Comparison of ENCODE assay signal across 21 mouse cellular contexts in the genomic region with DNA sequence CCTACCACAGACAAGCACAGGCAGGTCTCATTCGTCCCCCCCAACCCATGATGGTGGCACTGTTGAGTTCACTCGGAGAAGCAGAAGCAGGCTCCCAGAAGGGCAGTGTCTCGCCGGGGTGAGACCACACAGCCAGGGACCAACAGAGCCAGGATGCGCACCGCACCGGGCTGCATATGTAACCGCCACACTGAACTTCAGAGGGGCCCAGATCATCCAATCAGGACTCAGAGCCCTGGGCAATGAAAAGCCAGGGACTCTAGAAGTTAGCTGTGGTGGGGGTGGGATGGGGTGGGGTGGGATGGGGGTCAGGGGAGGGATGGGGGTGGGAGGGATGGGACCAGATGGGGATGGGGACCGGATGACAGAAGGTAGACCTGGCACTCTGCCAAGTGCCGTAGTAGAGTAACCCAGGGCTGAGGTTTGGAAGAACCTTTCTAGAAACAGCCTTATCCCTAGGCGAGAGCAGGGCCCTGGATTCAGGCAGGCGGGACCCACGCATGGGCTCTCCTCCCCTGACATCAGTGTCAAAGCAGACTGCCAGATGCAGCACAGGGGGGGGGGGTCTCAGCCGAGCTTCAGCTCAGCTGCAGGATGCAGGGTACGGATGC. TPM values are rescaled to one million over a fixed set of nuclear protein-coding genes. Genes with fewer than 3 reads are reported as not detected.
DNase-seq lines count a peak whose midpoint lies in the region; ATAC-seq and TF ChIP-seq lines count a peak whose summit lies in the region.
"Had no signal": no experiment of that assay in that cellular context is flagged by ENCODE, and none has a peak within 500 bp of the region (broad histone marks: within the 10 kb centered on the region; RNA-seq: fewer than 3 reads in every experiment).

No protein-coding gene starts in this region.

- WGBS in hindbrain, embryonic 10.5 days = 72% methylated on average over 15 of the region's 15 CpGs
- WGBS in hindbrain, postnatal 0 days = 43% methylated on average over 15 of the region's 15 CpGs
- 56% methylated on average over 15 of the region's 15 CpGs for WGBS in lung, embryonic 16.5 days
- WGBS in embryonic facial prominence, embryonic 13.5 days = 58% methylated on average over 15 of the region's 15 CpGs

- no peak overlapping the region for H3K4me3 ChIP-seq in hindbrain, embryonic 10.5 days
- no peak overlapping the region for H3K4me3 ChIP-seq in hindbrain, postnatal 0 days (ENCODE audit: low read length)
- no peak overlapping the region for H3K4me3 ChIP-seq in lung, embryonic 16.5 days (ENCODE audit: low read length)
- H3K4me3 ChIP-seq in embryonic facial prominence, embryonic 13.5 days = no peak overlapping the region
- H3K4me3 ChIP-seq: embryonic facial prominence, embryonic 15.5 days; erythroblast, embryonic 14.5 days; forebrain, embryonic 10.5 days; forebrain, embryonic 15.5 days; heart, adult 2 months; heart, embryonic 15.5 days had no signal

- no peak for ATAC-seq in hindbrain, postnatal 0 days
- 0 out of 2 replicates have a peak, but pooled peaks have one; percentile 12 for ATAC-seq in lung, embryonic 16.5 days (ENCODE audit: low read depth)
- ATAC-seq in embryonic facial prominence, embryonic 13.5 days (ENCODE audit: insufficient number of reproducible peaks, insufficient read depth, low FRiP score, low TSS enrichment, low read depth) = no peak
- ATAC-seq: forebrain, embryonic 15.5 days had no signal

- no peaks in the 10 kb centered on the region for H3K36me3 ChIP-seq in hindbrain, embryonic 10.5 days
- H3K36me3 ChIP-seq in hindbrain, postnatal 0 days (ENCODE audit: insufficient read depth, low read length) = no peaks in the 10 kb centered on the region
- H3K36me3 ChIP-seq in lung, embryonic 16.5 days (ENCODE audit: control insufficient read depth, insufficient read depth, low read length) = no peaks in the 10 kb centered on the region
- H3K36me3 ChIP-seq in embryonic facial prominence, embryonic 13.5 days = no peaks in the 10 kb centered on the region
- H3K36me3 ChIP-seq: embryonic facial prominence, embryonic 15.5 days; forebrain, embryonic 10.5 days; forebrain, embryonic 15.5 days; heart, embryonic 15.5 days had no signal

- H3K4me1 ChIP-seq in hindbrain, embryonic 10.5 days (replicated peaks) = peaks cover 33% of the 10 kb centered on the region
- H3K4me1 ChIP-seq in hindbrain, postnatal 0 days (ENCODE audit: insufficient read depth, low read length) = no peaks in the 10 kb centered on the region
- no peaks in the 10 kb centered on the region for H3K4me1 ChIP-seq in lung, embryonic 16.5 days (replicated peaks; ENCODE audit: control insufficient read depth, insufficient read depth, low read length)
- peaks cover 10% of the 10 kb centered on the region; the same call in 1 of the 2 replicates for H3K4me1 ChIP-seq in embryonic facial prominence, embryonic 13.5 days
- H3K4me1 ChIP-seq: forebrain, embryonic 15.5 days; heart, embryonic 15.5 days had no signal

- H3K4me2 ChIP-seq in hindbrain, postnatal 0 days (ENCODE audit: low read depth, low read length) = no peak overlapping the region
- no peak overlapping the region for H3K4me2 ChIP-seq in lung, embryonic 16.5 days (ENCODE audit: low read depth, low read length)
- no peak overlapping the region for H3K4me2 ChIP-seq in embryonic facial prominence, embryonic 13.5 days
- H3K4me2 ChIP-seq: embryonic facial prominence, embryonic 15.5 days; forebrain, embryonic 15.5 days; heart, embryonic 11.5 days; heart, embryonic 15.5 days had no signal

- H3K9me3 ChIP-seq in hindbrain, embryonic 10.5 days = no peaks in the 10 kb centered on the region
- H3K9me3 ChIP-seq in hindbrain, postnatal 0 days (ENCODE audit: low read length) = no peaks in the 10 kb centered on the region
- no peaks in the 10 kb centered on the region for H3K9me3 ChIP-seq in lung, embryonic 16.5 days (ENCODE audit: control insufficient read depth, low read length)
- no peaks in the 10 kb centered on the region for H3K9me3 ChIP-seq in embryonic facial prominence, embryonic 13.5 days
- H3K9me3 ChIP-seq: embryonic facial prominence, embryonic 15.5 days; forebrain, embryonic 10.5 days; forebrain, embryonic 15.5 days; heart, embryonic 15.5 days had no signal

- no peak overlapping the region for H3K9ac ChIP-seq in hindbrain, postnatal 0 days (replicated peaks; ENCODE audit: low read length)
- no peak overlapping the region for H3K9ac ChIP-seq in lung, embryonic 16.5 days (ENCODE audit: low read length)
- no peak overlapping the region for H3K9ac ChIP-seq in embryonic facial prominence, embryonic 13.5 days
- H3K9ac ChIP-seq: embryonic facial prominence, embryonic 15.5 days; forebrain, embryonic 15.5 days; heart, embryonic 15.5 days had no signal

- no peak for DNase-seq in hindbrain, embryonic 10.5 days (ENCODE audit: low spot score)
- no peak for DNase-seq in hindbrain, postnatal 0 days (ENCODE audit: low spot score)
- no peak for DNase-seq in lung, postnatal 25 days (ENCODE audit: low spot score)
- peak; percentile 24 for DNase-seq in brain, embryonic 14.5 days (ENCODE audit: low read depth)
- DNase-seq: adrenal gland, adult 2 months; adrenal gland, postnatal 25 days; cerebellum, adult 11 months; cerebellum, adult 8-10 months; cerebellum, postnatal 25 days; gastrocnemius, postnatal 14 days; heart, adult 2 months; heart, postnatal 14 days had no signal

- no peak for TF ChIP-seq POLR2A in brain, embryonic 14.5 days (IDR thresholded peaks at IDR 0.05; ENCODE audit: borderline replicate concordance, extremely low read depth, insufficient read depth, insufficient read length, poor library complexity, severe bottlenecking)

- peak overlapping the region; percentile 16 for H3K27ac ChIP-seq in hindbrain, embryonic 10.5 days
- no peak overlapping the region for H3K27ac ChIP-seq in hindbrain, postnatal 0 days
- H3K27ac ChIP-seq in lung, embryonic 16.5 days (ENCODE audit: low read length) = no peak overlapping the region
- H3K27ac ChIP-seq in embryonic facial prominence, embryonic 13.5 days = 0 out of 2 replicates have a peak overlapping the region, but pooled peaks have one; percentile 16
- H3K27ac ChIP-seq: embryonic facial prominence, embryonic 15.5 days; forebrain, embryonic 10.5 days; forebrain, embryonic 15.5 days; heart, adult 2 months; heart, embryonic 15.5 days had no signal

- H3K27me3 ChIP-seq in hindbrain, embryonic 10.5 days (ENCODE audit: insufficient read depth, poor library complexity, severe bottlenecking) = peaks cover 3% of the 10 kb centered on the region; the same call in 1 of the 2 replicates
- H3K27me3 ChIP-seq in hindbrain, postnatal 0 days (ENCODE audit: insufficient read depth, low read length) = no peaks in the 10 kb centered on the region
- no peaks in the 10 kb centered on the region for H3K27me3 ChIP-seq in lung, embryonic 16.5 days (ENCODE audit: control insufficient read depth, insufficient read depth, low read depth, low read length)
- H3K27me3 ChIP-seq in embryonic facial prominence, embryonic 13.5 days = no peaks in the 10 kb centered on the region
- H3K27me3 ChIP-seq: embryonic facial prominence, embryonic 15.5 days; forebrain, embryonic 15.5 days; heart, embryonic 15.5 days had no signal

- no peak for TF ChIP-seq CTCF in hindbrain, postnatal 0 days (IDR thresholded peaks at IDR 0.05; ENCODE audit: low read depth)
- TF ChIP-seq CTCF in brain, embryonic 14.5 days (IDR thresholded peaks at IDR 0.05; ENCODE audit: borderline replicate concordance, extremely low read depth, insufficient read depth, insufficient read length) = no peak

RNA-seq across cellular contexts. Expression of a gene that starts 1.8 kb away (rescaled TPM):
- 0.07 TPM in 2 replicates for polyA plus RNA-seq in hindbrain, embryonic 10.5 days (2016; fragmentation: Nextera tagmentation; extraction: Ambion mirVana)
- total RNA-seq in hindbrain, postnatal 0 days (2014; rRNA removed) = 0.25 TPM in 1 of 2 replicates, not detected in the other
- 0.05 TPM in 1 of 2 replicates, not detected in the other for polyA plus RNA-seq in hindbrain, postnatal 0 days (2015; fragmentation: Nextera tagmentation; extraction: Ambion mirVana)
- 0.21 and 0.28 TPM in 2 replicates for polyA plus RNA-seq in lung, embryonic 16.5 days (2015; fragmentation: Nextera tagmentation; extraction: Ambion mirVana)
- 0.03 TPM in 2 replicates for polyA plus RNA-seq in brain, embryonic 14.5 days (2012; rRNA removed)
- 0.07 and 0.14 TPM in 2 replicates for polyA plus RNA-seq in embryonic facial prominence, embryonic 13.5 days (2015; fragmentation: Nextera tagmentation; extraction: Ambion mirVana)
- total RNA-seq: adrenal gland, adult 2 months; adrenal gland, postnatal 25 days; heart, adult 2 months; heart, postnatal 14 days had no signal
- polyA plus RNA-seq: adrenal gland, adult 2 months; erythroblast, embryonic 14.5 days; forebrain, embryonic 15.5 days had no signal

RNA-seq across cellular contexts. Expression of a gene that starts 33.3 kb away (rescaled TPM):
- polyA plus RNA-seq in hindbrain, embryonic 10.5 days (2016; fragmentation: Nextera tagmentation; extraction: Ambion mirVana) = 0.08 and 0.10 TPM in 2 replicates
- not detected in 2 replicates for total RNA-seq in hindbrain, postnatal 0 days (2014; rRNA removed)
- polyA plus RNA-seq in hindbrain, postnatal 0 days (2015; fragmentation: Nextera tagmentation; extraction: Ambion mirVana) = 0.05 TPM in 2 replicates
- polyA plus RNA-seq in lung, embryonic 16.5 days (2015; fragmentation: Nextera tagmentation; extraction: Ambion mirVana) = 0.28 and 0.35 TPM in 2 replicates
- 0.01 and 0.05 TPM in 2 replicates for polyA plus RNA-seq in brain, embryonic 14.5 days (2012; rRNA removed)
- 0.14 and 0.28 TPM in 2 replicates for polyA plus RNA-seq in embryonic facial prominence, embryonic 13.5 days (2015; fragmentation: Nextera tagmentation; extraction: Ambion mirVana)
- total RNA-seq: adrenal gland, adult 2 months; adrenal gland, postnatal 25 days had no signal
- polyA plus RNA-seq: adrenal gland, adult 2 months; cortical plate, adult 2 months; erythroblast, embryonic 14.5 days; forebrain, embryonic 15.5 days; heart, adult 2 months had no signal

Comparison
In these comparisons a context has a peak if more than half of its experiments do, and no peak if none do; other contexts are left out.
1. H3K27ac ChIP-seq: peak in hindbrain, embryonic 10.5 days (single experiment) and embryonic facial prominence, embryonic 13.5 days (single experiment); none in hindbrain, postnatal 0 days (single experiment) and lung, embryonic 16.5 days (single experiment).